Mouse (Mus musculus): Measurements from ENCODE around the gene Nxnl1.

The Nxnl1 gene

DNA sequence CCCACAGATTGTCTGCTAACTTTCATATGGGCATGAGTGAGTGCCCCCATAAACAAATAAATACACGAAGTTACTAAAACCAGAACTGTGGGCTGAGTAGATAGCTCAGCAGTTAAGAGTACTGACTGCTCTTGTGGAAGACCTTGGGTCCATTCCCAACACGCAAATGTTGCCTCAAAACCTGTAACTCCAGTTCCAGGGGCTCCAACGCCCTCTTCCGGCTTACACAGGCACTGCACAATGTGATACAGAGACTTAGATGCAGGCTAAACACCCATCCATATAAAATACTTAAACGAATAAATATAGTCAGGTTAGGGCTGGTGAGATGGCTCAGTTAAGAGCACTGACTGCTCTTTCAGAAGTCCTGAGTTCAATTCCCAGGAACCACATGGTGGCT, 51.4 kb downstream of the Nxnl1 start:
- no peak for DNase-seq (ENCODE audit: low spot score)

DNA sequence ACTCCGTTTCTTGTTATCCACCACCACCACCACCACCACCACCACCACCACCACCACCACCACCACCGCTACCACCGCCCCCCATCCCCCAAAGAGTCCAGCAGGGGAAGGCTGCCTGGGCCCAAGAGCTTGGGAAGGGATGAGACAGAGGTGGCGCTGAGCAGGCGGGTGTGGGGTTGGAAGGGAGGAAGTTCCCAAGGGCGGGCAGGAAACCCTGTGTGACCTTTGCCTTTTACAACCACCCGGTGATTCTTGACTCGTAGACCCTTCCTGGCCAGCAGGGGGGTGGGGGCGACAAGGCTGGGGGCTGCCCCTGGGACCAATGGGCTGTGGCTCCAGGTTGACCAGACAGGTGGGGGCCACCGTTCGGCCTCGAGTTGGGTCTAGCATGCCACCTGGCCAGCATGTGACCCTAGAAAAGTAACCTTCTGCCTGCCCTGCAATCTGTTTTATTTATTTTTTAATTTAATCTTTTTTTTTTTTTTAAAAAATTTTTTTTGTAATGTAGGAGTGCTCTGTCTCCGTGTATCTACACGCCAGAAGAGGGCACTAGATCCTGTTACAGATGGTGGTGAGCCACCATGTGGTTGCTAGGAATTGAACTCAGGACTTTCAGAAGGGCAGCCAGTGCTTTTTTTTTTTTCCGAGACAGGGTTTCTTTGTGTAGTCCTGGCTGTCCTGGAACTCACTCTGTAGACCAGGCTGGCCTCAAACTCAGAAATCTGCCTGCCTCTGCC, 53.2 kb downstream of the Nxnl1 start:
- DNase-seq (ENCODE audit: low spot score), result no peak

DNA sequence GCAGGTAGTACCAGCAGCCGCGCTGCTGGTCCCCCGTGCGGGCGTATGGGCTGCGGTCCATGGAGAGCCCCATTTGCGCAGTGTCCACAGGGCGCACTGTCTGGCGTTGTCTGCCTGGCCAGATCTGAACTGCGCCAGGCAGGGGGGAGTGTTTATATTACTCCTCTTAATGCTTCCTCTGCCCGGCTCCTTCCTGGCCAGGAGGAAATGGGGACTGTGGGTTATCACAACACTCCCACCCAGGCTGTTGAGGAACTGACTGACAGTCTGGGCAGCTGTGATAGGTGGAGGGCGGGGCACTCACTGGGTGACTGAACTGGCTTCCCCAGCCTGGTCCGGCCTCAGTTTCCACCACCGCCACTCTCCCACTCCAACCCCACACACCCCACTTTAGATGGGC, 54.8 kb downstream of the Nxnl1 start, which contains the start of gene Plvap:
Plvap (minus strand) TSS at position 109 of the 400 bp plus-strand sequence.
- DNase-seq (ENCODE audit: low spot score), result no peak

All from spleen, adult 12 weeks (tissue).